Mouse (Mus musculus) cerebellum, adult 2 months (tissue): ENCODE results near the gene Gbp2. TPM values are rescaled to one million over a fixed set of nuclear protein-coding genes. Genes with fewer than 3 reads are reported as not detected.
A peak's percentile ranks its signal among the peaks of the same experiment; 100 is the strongest.
"Not testable (repeated sequence)": the region's sequence is repeated elsewhere in the genome, so short reads cannot be mapped to it uniquely, and the experiment has no call there.

Experiments used
- DNase-seq, 2 experiments: peaks; one replicate each; pipeline ENCODE4 v3.0.0; 2021
- H3K27ac ChIP-seq: fragments of 200-500 bp; 2 replicates; pipeline ENCODE4 v1.5.1; 2012; ENCODE audit warnings: low read length, control low read depth, inconsistent platforms; ENCODE audit not compliant: insufficient read depth
- H3K27me3 ChIP-seq: fragments of 200-500 bp; 2 replicates; pipeline ENCODE4 v1.6.1; 2012; ENCODE audit warnings: inconsistent platforms, mild to moderate bottlenecking, low read length, moderate library complexity; ENCODE audit not compliant: control insufficient read depth, insufficient read depth
- H3K4me1 ChIP-seq: fragments of 200-500 bp; 2 replicates; pipeline ENCODE4 v1.6.1; 2011; ENCODE audit warnings: low read length; ENCODE audit not compliant: control insufficient read depth, insufficient read depth
- H3K4me3 ChIP-seq: fragments of 200-500 bp; replicated peaks from 2 replicates; pipeline ENCODE3; 2011; ENCODE audit warnings: mild to moderate bottlenecking, low read depth, low read length, control low read depth; ENCODE audit not compliant: insufficient read depth
- CTCF ChIP-seq: fragments of 200-500 bp; IDR thresholded peaks from 2 replicates; pipeline ENCODE4 v1.5.1; 2011; ENCODE audit warnings: low read depth, mild to moderate bottlenecking, control low read depth, low read length, moderate library complexity, borderline replicate concordance; ENCODE audit not compliant: insufficient read depth
- POLR2A ChIP-seq: fragments of 200-500 bp; IDR thresholded peaks from 2 replicates; pipeline ENCODE4 v1.6.1; 2011; ENCODE audit warnings: low read length, control low read depth, borderline replicate concordance; ENCODE audit not compliant: insufficient read depth
- WGBS: fragments of 180-500 bp; shearing (Covaris S2); methylation state at CpG from one replicate; pipeline ENCODE4 v1.1.7; 2018; 5-methylcytosine and 5-hydroxymethylcytosine counted together
- polyA plus RNA-seq: library from polyadenylated mRNA; depleted of rRNA; stranded (reverse); fragments of >200 nt; gene quantifications from 2 replicates; pipeline ENCODE4 v1.2.3, GENCODE M21; 2012

The Gbp2 gene
- polyA plus RNA-seq, 1 experiment: 3.3 TPM

GRCm38 (mm10) chr3:142597923-142598322 is 22.5 kb upstream of the Gbp2 start:
- H3K27ac ChIP-seq: no peak overlapping the region
- WGBS: 83% methylated on average over 3 of the region's 3 CpGs
- H3K27me3 ChIP-seq: no peaks in the 10 kb centered on the region
- TF ChIP-seq POLR2A (no peak), CTCF (no peak)
- no peak overlapping the region for H3K4me3 ChIP-seq
- H3K4me1 ChIP-seq: no peaks in the 10 kb centered on the region
- no peak for DNase-seq

DNA sequence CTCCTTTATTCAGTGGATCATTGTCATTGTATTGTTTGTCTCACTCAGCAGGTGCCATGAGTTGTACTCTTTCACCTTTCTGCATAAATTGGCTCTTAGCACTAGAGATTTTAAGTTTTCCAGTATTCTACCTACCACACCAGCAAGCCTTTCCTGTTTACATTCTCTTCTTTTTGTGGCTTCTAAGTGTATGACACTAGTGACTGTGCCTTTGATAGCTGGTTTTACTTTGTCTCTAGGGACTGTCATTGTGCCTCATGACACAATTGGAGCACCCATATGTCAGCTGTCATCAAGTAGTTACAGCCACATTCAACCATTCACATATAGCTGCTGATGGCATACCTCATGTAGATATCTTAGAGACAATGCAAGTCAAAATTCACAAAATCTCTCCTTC is 18.7 kb upstream of the Gbp2 start:
- H3K27ac ChIP-seq: no peak overlapping the region
- no peak overlapping the region for H3K4me3 ChIP-seq
- no peaks in the 10 kb centered on the region for H3K27me3 ChIP-seq
- no peak for DNase-seq
- TF ChIP-seq POLR2A (no peak), CTCF (no peak)
- H3K4me1 ChIP-seq: no peaks in the 10 kb centered on the region

GRCm38 (mm10) chr3:142618658-142619057 is 1.7 kb upstream of the Gbp2 start:
- 89% methylated on average over 3 of the region's 3 CpGs for WGBS
- Histone ChIP-seq H3K27me3 (no peaks in the 10 kb centered on the region), H3K27ac (no peak overlapping the region), H3K4me1 (no peaks in the 10 kb centered on the region), H3K4me3 (no peak overlapping the region)
- TF ChIP-seq CTCF (no peak), POLR2A (no peak)
- no peak for DNase-seq

DNA sequence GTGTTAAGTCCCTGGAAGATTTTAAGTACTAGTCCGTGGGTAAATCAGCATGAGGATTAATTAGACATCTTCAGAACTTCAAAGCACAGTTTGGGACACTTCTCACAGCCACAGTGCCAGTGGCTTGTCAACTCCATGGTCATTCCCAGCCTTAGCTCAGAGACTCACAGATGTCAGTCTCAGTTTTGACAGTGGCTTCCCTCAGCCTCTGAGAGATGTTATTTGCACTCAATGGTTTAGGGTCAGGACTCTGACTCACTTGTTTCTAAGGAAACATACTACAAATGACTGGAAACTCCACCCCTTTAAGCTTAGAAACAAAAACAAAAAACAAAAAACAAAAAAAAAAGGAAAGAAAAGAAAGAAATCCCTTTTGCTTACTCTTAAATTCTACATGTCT is 796 bp upstream of the Gbp2 start:
- H3K27me3 ChIP-seq: no peaks in the 10 kb centered on the region
- no peak for TF ChIP-seq POLR2A
- TF ChIP-seq CTCF: no peak
- no peaks in the 10 kb centered on the region for H3K4me1 ChIP-seq
- no peak overlapping the region for H3K4me3 ChIP-seq
- no peak for DNase-seq
- WGBS: 25% methylated on average over 1 of the region's 1 CpGs
- H3K27ac ChIP-seq: no peak overlapping the region

DNA sequence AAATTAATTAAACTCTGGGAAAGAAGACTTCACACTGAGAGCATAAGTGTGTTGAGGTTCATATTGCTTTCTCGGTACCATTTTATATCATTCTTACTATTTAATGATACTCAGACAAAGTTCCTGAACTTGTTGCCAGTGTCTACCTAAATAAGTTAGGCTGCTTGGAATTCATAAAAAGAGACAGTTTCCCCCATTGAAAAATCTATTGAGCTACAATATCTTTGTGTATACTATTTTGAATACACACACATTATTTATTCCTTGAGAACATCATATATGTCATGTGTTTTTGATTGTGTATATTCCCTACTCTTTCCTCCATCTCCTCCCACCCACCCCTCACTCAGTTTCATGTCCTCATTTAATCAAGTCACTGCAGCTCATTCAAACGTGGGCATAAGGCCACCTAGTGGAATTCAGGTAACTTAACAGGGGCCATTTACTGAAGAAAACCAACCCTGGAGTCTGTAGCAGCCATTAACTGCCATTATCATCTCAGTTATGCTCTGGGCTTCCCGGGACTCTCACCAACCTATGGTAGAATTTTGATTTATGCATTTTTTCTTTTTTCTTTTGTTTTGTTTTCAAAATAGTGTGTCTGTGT is 657 bp downstream of the Gbp2 start:
- Histone ChIP-seq H3K4me3 (no peak overlapping the region), H3K27me3 (no peaks in the 10 kb centered on the region), H3K27ac (no peak overlapping the region), H3K4me1 (no peaks in the 10 kb centered on the region)
- DNase-seq: no peak
- TF ChIP-seq CTCF: no peak
- TF ChIP-seq POLR2A: no peak
- WGBS: 59% methylated on average over 3 of the region's 3 CpGs

DNA sequence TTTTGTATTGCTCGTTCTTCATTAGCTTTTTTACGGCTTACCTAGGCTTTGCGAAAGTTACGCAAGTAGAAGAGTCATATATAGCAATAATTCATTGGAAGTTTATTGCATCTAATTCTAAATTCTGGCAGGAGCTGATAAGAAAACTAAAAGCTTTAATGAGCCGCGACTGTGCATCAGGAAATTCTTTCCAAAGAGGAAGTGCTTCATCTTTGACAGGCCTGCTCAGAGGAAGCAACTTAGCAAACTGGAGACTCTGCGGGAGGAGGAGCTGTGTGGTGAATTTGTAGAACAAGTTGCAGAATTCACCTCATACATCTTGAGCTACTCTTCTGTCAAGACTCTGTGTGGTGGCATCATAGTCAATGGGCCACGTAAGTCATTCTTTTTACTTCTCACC is 10.0 kb downstream of the Gbp2 start:
- TF ChIP-seq CTCF (no peak), POLR2A (no peak)
- WGBS: 93% methylated on average over 8 of the region's 8 CpGs

GRCm38 (mm10) chr3:142640201-142640600 is 19.8 kb downstream of the Gbp2 start:
- peak; percentile 8 to 24 for DNase-seq
- Histone ChIP-seq H3K4me3 (no peak overlapping the region), H3K4me1 (no peaks in the 10 kb centered on the region), H3K27ac (no peak overlapping the region), H3K27me3 (no peaks in the 10 kb centered on the region)
- TF ChIP-seq POLR2A (no peak), CTCF (peak; percentile 15; the same call in 1 of the 2 replicates)
- 10% methylated on average over 9 of the region's 9 CpGs for WGBS

More for the DNA sequence above, 10.0 kb downstream of the Gbp2 start:
- H3K4me1 ChIP-seq: no peaks in the 10 kb centered on the region
- H3K27me3 ChIP-seq: no peaks in the 10 kb centered on the region; the same call in 1 of the 2 replicates
- DNase-seq: no peak
- no peak overlapping the region for H3K4me3 ChIP-seq
- no peak overlapping the region for H3K27ac ChIP-seq

DNA sequence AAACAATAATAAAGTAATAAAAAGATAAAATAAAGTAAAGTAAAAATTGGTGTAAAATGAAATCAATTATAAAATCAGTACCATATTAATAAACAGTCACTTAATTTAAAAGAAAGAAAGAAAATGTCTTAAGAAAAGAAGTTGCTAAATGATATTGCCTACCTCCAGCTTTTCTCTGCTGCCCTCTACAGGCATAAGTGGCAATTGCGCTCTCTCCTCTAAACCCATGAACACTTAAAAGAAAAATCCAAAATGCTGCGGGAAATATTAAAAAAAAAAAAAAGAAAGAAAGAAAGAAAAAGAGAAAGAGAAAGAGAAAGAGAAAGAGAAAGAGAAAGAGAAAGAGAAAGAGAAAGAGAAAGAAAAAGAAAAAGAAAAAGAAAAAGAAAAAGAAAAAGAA is 25.5 kb downstream of the Gbp2 start:
- not testable (repeated sequence) for H3K4me1 ChIP-seq, H3K4me3 ChIP-seq, H3K27ac ChIP-seq, H3K27me3 ChIP-seq
- peak; percentile 37 to 58 for DNase-seq
- peak; percentile 49; the same call in 1 of the 2 replicates for TF ChIP-seq CTCF
- WGBS: 3% methylated on average over 2 of the region's 2 CpGs

DNA sequence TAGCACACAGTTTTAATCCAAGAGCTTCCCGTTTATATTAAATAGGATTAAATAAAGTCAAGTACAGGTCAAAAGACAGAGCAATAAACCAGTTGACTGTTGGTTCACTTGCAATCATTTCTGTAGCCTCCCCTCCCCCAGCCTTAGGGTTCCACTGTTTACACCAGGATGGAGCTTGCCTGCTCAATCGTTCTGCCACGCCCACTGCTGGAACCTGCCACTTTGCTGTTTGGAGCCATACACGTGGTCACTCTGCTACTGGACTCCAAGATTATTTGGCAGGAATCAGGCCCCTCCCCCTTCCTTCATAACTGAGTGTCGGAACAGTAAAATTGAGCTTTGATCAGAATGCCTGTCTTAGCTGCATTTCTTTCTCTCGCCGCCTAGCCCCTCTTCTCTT is 27.4 kb downstream of the Gbp2 start:
- H3K27ac ChIP-seq, H3K4me3 ChIP-seq, H3K27me3 ChIP-seq, H3K4me1 ChIP-seq, DNase-seq: not testable (repeated sequence)
- 53% methylated on average over 7 of the region's 7 CpGs for WGBS
